Mouse (Mus musculus) limb, embryonic 14.5 days (tissue): ENCODE measurements around the gene 9530077C05Rik. TPM values are rescaled to one million over a fixed set of nuclear protein-coding genes. Genes with fewer than 3 reads are reported as not detected.
"Not testable (repeated sequence)": the region's sequence is repeated elsewhere in the genome, so short reads cannot be mapped to it uniquely, and the experiment has no call there.

ENCODE experiments used
- ATAC-seq: fragments of 200-750 bp; cut with Nextera tagmentation; 2 replicates; pipeline ENCODE4 v1.8.0; 2017; ENCODE audit warnings: low read depth, moderate number of reproducible peaks, moderate TSS enrichment; ENCODE audit not compliant: low FRiP score
- DNase-seq: peaks from one replicate; pipeline ENCODE4 v3.0.0-alpha.2; 2015; ENCODE audit warnings: low spot score
- H3K27ac ChIP-seq: fragments of 300-500 bp; sonication (generic); replicated peaks from 2 replicates; pipeline ENCODE4 v1.5.1; 2014; ENCODE audit warnings: low read depth, mild to moderate bottlenecking, low read length, moderate library complexity, mixed read lengths
- H3K27me3 ChIP-seq: fragments of 300-500 bp; sonication (generic); 2 replicates; pipeline ENCODE4 v1.6.1; 2014; ENCODE audit warnings: low read length, mixed read lengths; ENCODE audit not compliant: control insufficient read depth, insufficient read depth
- H3K36me3 ChIP-seq: fragments of 300-500 bp; sonication (generic); 2 replicates; pipeline ENCODE4 v1.6.1; 2014; ENCODE audit warnings: mild to moderate bottlenecking, low read length, moderate library complexity, mixed read lengths; ENCODE audit not compliant: control insufficient read depth, insufficient read depth
- H3K4me1 ChIP-seq: fragments of 300-500 bp; sonication (generic); 2 replicates; pipeline ENCODE4 v1.6.1; 2014; ENCODE audit warnings: antibody characterized with exemption, low read length, mixed read lengths; ENCODE audit not compliant: control insufficient read depth, insufficient read depth
- H3K4me2 ChIP-seq: fragments of 300-500 bp; sonication (generic); replicated peaks from 2 replicates; pipeline ENCODE4 v1.6.1; 2014; ENCODE audit warnings: low read depth, mild to moderate bottlenecking, low read length, moderate library complexity; ENCODE audit not compliant: severe bottlenecking
- H3K4me3 ChIP-seq: fragments of 300-500 bp; sonication (generic); replicated peaks from 2 replicates; pipeline ENCODE4 v1.5.1; 2014; ENCODE audit warnings: low read length
- H3K9ac ChIP-seq: fragments of 300-500 bp; sonication (generic); 2 replicates; pipeline ENCODE4 v1.6.1; 2014; ENCODE audit warnings: mild to moderate bottlenecking, low read depth, low read length, moderate library complexity; ENCODE audit not compliant: severe bottlenecking
- H3K9me3 ChIP-seq: fragments of 300-500 bp; sonication (generic); 2 replicates; pipeline ENCODE4 v1.6.1; 2016; ENCODE audit warnings: low read length; ENCODE audit not compliant: control insufficient read depth
- POLR2A ChIP-seq: fragments of 200-500 bp; IDR thresholded peaks from 2 replicates; pipeline ENCODE4 v1.8.0; 2012; ENCODE audit warnings: inconsistent platforms, mild to moderate bottlenecking, moderate library complexity, borderline replicate concordance; ENCODE audit not compliant: insufficient read depth, insufficient read length; ENCODE audit errors: extremely low read depth
- WGBS: fragments of 180-500 bp; shearing (Covaris S2); extraction: QIAGEN DNeasy Blood & Tissue Kit; methylation state at CpG from one replicate; pipeline ENCODE4 v1.1.7; 2014; 5-methylcytosine and 5-hydroxymethylcytosine counted together
- polyA plus RNA-seq, 2 experiments: library from polyadenylated mRNA; depleted of rRNA in 1 of 2; stranded (reverse) in 1 of 2; unstranded in 1 of 2; fragments of >200 nt; fragmentation: Nextera tagmentation in 1 of 2; extraction: Ambion mirVana in 1 of 2; gene quantifications; 2 replicates each; pipeline versions ENCODE4 v1.2.1 to v1.2.3; 2012 to 2014

Gene 9530077C05Rik
- polyA plus RNA-seq, 2 experiments, result 3.6 to 5.2 TPM

DNA sequence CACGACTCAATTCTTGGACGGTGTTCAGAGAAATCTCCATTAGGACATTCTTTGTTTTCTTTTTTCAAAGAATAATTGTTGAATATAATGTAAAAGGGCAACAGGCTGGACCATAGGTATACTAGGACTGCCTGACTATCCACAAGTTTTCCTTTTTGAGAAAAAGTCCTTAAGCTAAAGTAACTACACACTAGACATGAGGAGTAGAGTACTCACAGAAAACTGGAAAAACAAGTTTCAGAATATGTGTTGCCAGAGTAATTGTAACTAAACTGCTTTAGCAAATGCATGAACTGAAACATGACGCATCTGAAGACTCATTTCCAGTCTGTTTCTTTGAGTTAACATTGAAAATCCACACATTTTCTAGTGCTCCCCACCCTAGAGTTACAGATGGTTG lies 5.9 kb upstream of the 9530077C05Rik start:
- Histone ChIP-seq H3K9me3 (no peaks in the 10 kb centered on the region), H3K27me3 (no peaks in the 10 kb centered on the region), H3K27ac (no peak overlapping the region), H3K4me1 (no peaks in the 10 kb centered on the region), H3K9ac (no peak overlapping the region), H3K36me3 (no peaks in the 10 kb centered on the region), H3K4me2 (no peak overlapping the region), H3K4me3 (no peak overlapping the region)
- 81% methylated on average over 3 of the region's 3 CpGs for WGBS
- ATAC-seq, result no peak
- TF ChIP-seq POLR2A, result no peak
- no peak for DNase-seq

DNA sequence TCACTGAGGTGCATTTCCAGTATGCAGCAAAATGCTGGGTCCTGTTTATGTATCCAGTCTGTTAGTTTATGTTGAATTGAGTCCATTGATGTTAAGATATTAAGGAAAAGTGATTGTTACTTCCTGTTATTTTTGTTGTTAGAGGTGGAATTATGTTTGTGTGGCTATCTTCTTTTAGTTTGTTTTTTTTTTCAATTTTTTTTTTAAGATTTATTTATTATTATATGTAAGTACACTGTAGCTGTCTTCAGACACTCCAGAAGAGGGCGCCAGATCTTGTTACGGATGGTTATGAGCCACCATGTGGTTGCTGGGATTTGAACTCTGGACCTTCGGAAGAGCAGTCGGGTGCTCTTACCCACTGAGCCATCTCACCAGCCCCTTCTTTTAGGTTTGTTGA lies 3.7 kb upstream of the 9530077C05Rik start:
- not testable (repeated sequence) for H3K9me3 ChIP-seq, H3K27me3 ChIP-seq, ATAC-seq, DNase-seq, H3K9ac ChIP-seq, H3K27ac ChIP-seq, H3K4me3 ChIP-seq, H3K4me2 ChIP-seq, H3K4me1 ChIP-seq, H3K36me3 ChIP-seq
- 83% methylated on average over 3 of the region's 4 CpGs for WGBS

DNA sequence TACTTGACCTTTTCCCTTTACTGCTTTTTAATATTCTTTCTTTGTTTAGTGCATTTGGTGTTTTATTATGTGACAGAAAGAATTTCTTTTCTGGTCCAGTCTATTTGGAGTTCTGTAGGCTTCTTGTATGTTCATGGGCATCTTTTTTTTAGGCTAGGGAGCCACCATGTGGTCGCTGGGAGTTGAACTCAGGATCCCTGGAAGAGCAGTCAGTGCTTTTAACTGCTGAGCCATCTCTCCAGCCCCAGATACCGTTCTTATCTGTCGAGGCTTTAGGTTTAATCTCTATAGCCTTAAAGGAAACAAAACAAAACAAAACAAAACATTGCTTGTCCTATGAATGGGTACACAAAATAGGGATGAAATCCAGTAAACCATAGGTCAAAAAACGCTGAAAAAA lies 3.0 kb upstream of the 9530077C05Rik start:
- WGBS, result 29% methylated on average over 4 of the region's 4 CpGs
- not testable (repeated sequence) for DNase-seq

DNA sequence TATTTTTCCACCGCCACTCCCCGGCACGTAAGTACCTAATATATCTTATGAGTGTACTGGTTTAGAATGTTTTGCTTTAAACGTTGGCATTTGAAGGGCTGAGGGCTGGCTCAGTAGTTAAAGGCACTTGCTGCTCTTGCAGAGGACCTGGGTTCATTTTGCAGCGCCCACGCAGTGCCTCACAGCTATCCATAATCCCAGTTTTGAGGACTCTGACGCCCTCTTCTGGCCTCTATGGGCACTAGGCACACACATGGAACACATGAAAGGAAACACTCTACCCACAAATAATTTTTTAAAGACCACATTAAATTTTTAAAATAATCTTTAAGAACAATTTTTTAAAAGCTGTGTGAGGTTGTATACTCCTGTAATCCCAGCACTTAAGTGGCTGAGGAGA lies 1.8 kb upstream of the 9530077C05Rik start:
- Histone ChIP-seq H3K4me3 (no peak overlapping the region), H3K27ac (no peak overlapping the region), H3K9me3 (no peaks in the 10 kb centered on the region), H3K4me1 (no peaks in the 10 kb centered on the region), H3K4me2 (no peak overlapping the region), H3K36me3 (no peaks in the 10 kb centered on the region), H3K27me3 (no peaks in the 10 kb centered on the region), H3K9ac (no peak overlapping the region)
- DNase-seq (no peak), ATAC-seq (no peak)
- WGBS, result 72% methylated on average over 7 of the region's 7 CpGs
- TF ChIP-seq POLR2A, result no peak

More for the DNA sequence above, 3.0 kb upstream of the 9530077C05Rik start:
- H3K4me2 ChIP-seq, H3K9me3 ChIP-seq, H3K36me3 ChIP-seq, H3K27ac ChIP-seq, H3K9ac ChIP-seq, H3K27me3 ChIP-seq, H3K4me1 ChIP-seq, H3K4me3 ChIP-seq, ATAC-seq: not testable (repeated sequence)

DNA sequence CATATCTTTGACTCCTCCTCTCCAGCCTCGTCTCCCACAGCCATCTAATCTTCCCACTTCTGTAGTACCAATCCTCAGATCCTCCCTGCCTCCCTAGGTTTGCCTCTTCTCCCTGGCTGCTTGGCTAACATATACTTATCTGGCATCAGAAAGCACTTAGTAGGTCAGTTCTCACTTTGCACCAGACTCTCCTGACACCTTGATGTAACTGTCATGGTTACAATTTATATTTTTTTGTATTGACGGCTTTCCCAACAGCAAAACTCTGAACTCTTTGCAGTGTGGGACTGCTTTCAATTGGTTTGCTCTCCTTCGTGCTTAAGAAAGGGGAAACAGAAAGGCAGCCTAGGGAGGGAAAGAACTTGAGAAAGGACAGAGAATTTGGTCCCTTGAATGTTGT lies 4.9 kb downstream of the 9530077C05Rik start:
- Histone ChIP-seq H3K27ac (no peak overlapping the region), H3K4me3 (no peak overlapping the region), H3K27me3 (no peaks in the 10 kb centered on the region), H3K4me1 (no peaks in the 10 kb centered on the region), H3K4me2 (no peak overlapping the region), H3K9ac (no peak overlapping the region), H3K36me3 (no peaks in the 10 kb centered on the region), H3K9me3 (no peaks in the 10 kb centered on the region)
- WGBS, result 72% methylated on average over 3 of the region's 3 CpGs
- no peak for TF ChIP-seq POLR2A
- ATAC-seq, result no peak
- no peak for DNase-seq

DNA sequence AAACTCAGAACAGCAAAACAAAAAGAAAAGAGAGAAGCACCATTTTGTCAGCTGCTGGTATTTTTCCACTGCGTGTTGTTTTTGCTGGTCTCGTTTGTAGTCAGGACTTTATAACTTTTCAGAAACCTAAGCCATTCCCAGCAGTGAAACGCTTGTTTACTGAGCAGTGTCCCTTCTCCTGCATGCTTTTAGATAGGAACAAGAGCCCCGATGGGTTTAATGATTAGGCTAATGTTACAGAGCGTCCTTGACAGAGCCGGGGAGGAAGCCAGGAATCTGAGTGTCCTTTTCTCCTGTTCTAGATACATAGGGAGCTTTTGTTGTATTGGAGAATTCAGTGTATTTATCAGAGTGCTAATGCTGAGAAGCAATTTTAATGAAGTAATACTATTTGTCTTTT lies 6.2 kb downstream of the 9530077C05Rik start:
- H3K9ac ChIP-seq, result no peak overlapping the region
- TF ChIP-seq POLR2A, result no peak
- H3K4me1 ChIP-seq, result no peaks in the 10 kb centered on the region
- no peaks in the 10 kb centered on the region for H3K9me3 ChIP-seq
- no peaks in the 10 kb centered on the region for H3K36me3 ChIP-seq
- H3K27ac ChIP-seq, result no peak overlapping the region
- H3K27me3 ChIP-seq, result no peaks in the 10 kb centered on the region
- no peak for ATAC-seq
- H3K4me2 ChIP-seq, result no peak overlapping the region
- no peak for DNase-seq
- H3K4me3 ChIP-seq, result no peak overlapping the region
- 47% methylated on average over 6 of the region's 6 CpGs for WGBS
